Comparison of ENCODE assay signal across 8 mouse cellular contexts in the genomic region with DNA sequence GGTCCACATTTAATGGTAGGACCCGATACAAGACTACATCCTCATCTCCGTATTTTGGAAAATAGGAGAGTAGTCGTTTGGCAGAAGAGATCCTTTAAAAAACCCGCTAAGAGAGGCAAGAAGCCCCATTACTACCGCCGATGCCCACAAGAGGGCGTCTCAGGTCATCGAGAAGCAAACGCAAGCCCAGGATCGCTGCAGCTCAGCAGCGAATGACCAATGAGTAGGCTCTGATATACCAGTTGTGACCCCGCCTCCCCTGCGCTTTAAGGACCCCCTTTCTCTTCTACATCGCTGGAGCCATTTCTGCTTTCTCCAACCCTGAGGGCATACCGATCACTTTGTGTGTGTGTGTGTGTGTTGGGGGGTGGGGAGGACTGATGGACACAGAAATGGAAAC.
DNase-seq lines count a peak whose midpoint lies in the region; ATAC-seq and TF ChIP-seq lines count a peak whose summit lies in the region.

No protein-coding gene starts in this region.

- WGBS in hindbrain, embryonic 14.5 days = 1% methylated on average over 15 of the region's 15 CpGs

- H3K36me3 ChIP-seq in hindbrain, embryonic 14.5 days (replicated peaks; ENCODE audit: control insufficient read depth, insufficient read depth) = no peaks in the 10 kb centered on the region

- CTCF ChIA-PET in Patski (lab: Charles Lee) = interaction anchor here (1.2 to 1.3 kb wide), 2 partner anchors 10 to 60 kb away, joined by 3 read pairs; no protein-coding TSS in a partner anchor

- H3K9ac ChIP-seq in hindbrain, embryonic 14.5 days = peak overlapping the region; percentile 55

- H3K27ac ChIP-seq in hindbrain, embryonic 14.5 days = peak overlapping the region; percentile 54; the same call in 1 of the 2 replicates

- ATAC-seq in Patski = peak; percentile 35
- ATAC-seq in hindbrain, embryonic 14.5 days (ENCODE audit: low FRiP score) = peak; percentile 88

- peaks cover 3% of the 10 kb centered on the region for H3K27me3 ChIP-seq in Patski
- H3K27me3 ChIP-seq in hindbrain, embryonic 14.5 days (ENCODE audit: control insufficient read depth, insufficient read depth, low read length) = no peaks in the 10 kb centered on the region

- DNase-seq in Patski (ENCODE audit: low read depth, low spot score) = no peak
- peak; percentile 82 for DNase-seq in cerebellum, adult 9-11 months
- DNase-seq in frontal cortex, postnatal 25 days (ENCODE audit: low spot score in 2 of 2) = peak; percentile 91 to 96
- peak; percentile 97 for DNase-seq in hindbrain, embryonic 14.5 days (ENCODE audit: low spot score)
- peak; percentile 87 to 99 for DNase-seq in layer of hippocampus, postnatal 25 days (ENCODE audit: extremely low spot score in 1 of 2, low spot score in 1 of 2)
- DNase-seq in lung, postnatal 14 days = peak; percentile 93
- peak; percentile 36 for DNase-seq in retina, adult 2 months (ENCODE audit: low read depth, low spot score)
- DNase-seq in thymus, postnatal 25 days = peak; percentile 92

- POLR2A ChIA-PET in Patski (lab: Charles Lee) = no interaction called here

- no peaks in the 10 kb centered on the region for H3K9me3 ChIP-seq in hindbrain, embryonic 14.5 days (ENCODE audit: control insufficient read depth, low read length)

- peak overlapping the region; percentile 35 for H3K4me3 ChIP-seq in hindbrain, embryonic 14.5 days (replicated peaks; ENCODE audit: low read length)

- H3K4me1 ChIP-seq in hindbrain, embryonic 14.5 days (replicated peaks; ENCODE audit: control insufficient read depth, insufficient read depth, low read length) = peaks cover 12% of the 10 kb centered on the region

- peak; percentile 82 for TF ChIP-seq CTCF in Patski (IDR thresholded peaks at IDR 0.05)

- in situ Hi-C loops in Patski (cut with MboI; ENCODE audit: low pct_unique_long_range_greater_than_20kb) = loop anchor here (10.0 kb wide), 1 partner anchor 344 kb away; no protein-coding TSS in a partner anchor

- peak overlapping the region; percentile 64 for H3K4me2 ChIP-seq in hindbrain, embryonic 14.5 days (replicated peaks)
